Mouse (Mus musculus): ENCODE results near the gene Arvcf. TPM values are rescaled to one million over a fixed set of nuclear protein-coding genes. Genes with fewer than 3 reads are reported as not detected.

Arvcf gene
- polyA plus RNA-seq, 1 experiment from 2014 or later = 23.5 TPM

GRCm38 (mm10) chr16:18333976-18334375 lies 14.0 kb upstream of the Arvcf start:
- DNase-seq (ENCODE audit: low spot score) = no peak
- Histone ChIP-seq H3K27ac (replicated peaks; ENCODE audit: low read depth, low read length) (no peak overlapping the region), H3K4me1 (ENCODE audit: control insufficient read depth, insufficient read depth, low read length) (no peaks in the 10 kb centered on the region), H3K9me3 (ENCODE audit: control insufficient read depth, low read length) (no peaks in the 10 kb centered on the region), H3K9ac (ENCODE audit: low read depth, low read length) (no peak overlapping the region), H3K36me3 (ENCODE audit: control insufficient read depth, insufficient read depth, low read length) (no peaks in the 10 kb centered on the region; the same call in 1 of the 2 replicates), H3K4me2 (ENCODE audit: low read depth, low read length) (no peak overlapping the region), H3K27me3 (replicated peaks; ENCODE audit: control insufficient read depth, insufficient read depth, low read length) (no peaks in the 10 kb centered on the region), H3K4me3 (ENCODE audit: low read depth, low read length) (no peak overlapping the region)
- 88% methylated on average over 3 of the region's 3 CpGs for WGBS
- no peak for ATAC-seq (ENCODE audit: low read depth)

GRCm38 (mm10) chr16:18335981-18336380 lies 12.0 kb upstream of the Arvcf start:
- WGBS = 96% methylated on average over 3 of the region's 3 CpGs
- H3K4me2 ChIP-seq (ENCODE audit: low read depth, low read length) = no peak overlapping the region
- no peak for ATAC-seq (ENCODE audit: low read depth)

GRCm38 (mm10) chr16:18337261-18337660 lies 10.7 kb upstream of the Arvcf start:
- no peak overlapping the region for H3K4me2 ChIP-seq (ENCODE audit: low read depth, low read length)
- DNase-seq (ENCODE audit: low spot score) (no peak), ATAC-seq (ENCODE audit: low read depth) (no peak)
- 89% methylated on average over 4 of the region's 4 CpGs for WGBS
- H3K4me1 ChIP-seq (ENCODE audit: control insufficient read depth, insufficient read depth, low read length) = no peaks in the 10 kb centered on the region
- no peak overlapping the region for H3K4me3 ChIP-seq (ENCODE audit: low read depth, low read length)
- no peaks in the 10 kb centered on the region for H3K9me3 ChIP-seq (ENCODE audit: control insufficient read depth, low read length)
- H3K9ac ChIP-seq (ENCODE audit: low read depth, low read length) = no peak overlapping the region
- no peaks in the 10 kb centered on the region for H3K27me3 ChIP-seq (replicated peaks; ENCODE audit: control insufficient read depth, insufficient read depth, low read length)
- no peak overlapping the region for H3K27ac ChIP-seq (replicated peaks; ENCODE audit: low read depth, low read length)
- no peaks in the 10 kb centered on the region; the same call in 1 of the 2 replicates for H3K36me3 ChIP-seq (ENCODE audit: control insufficient read depth, insufficient read depth, low read length)

More at GRCm38 (mm10) chr16:18335981-18336380, 12.0 kb upstream of the Arvcf start:
- no peaks in the 10 kb centered on the region for H3K9me3 ChIP-seq (ENCODE audit: control insufficient read depth, low read length)
- H3K4me1 ChIP-seq (ENCODE audit: control insufficient read depth, insufficient read depth, low read length) = no peaks in the 10 kb centered on the region
- no peaks in the 10 kb centered on the region; the same call in 1 of the 2 replicates for H3K36me3 ChIP-seq (ENCODE audit: control insufficient read depth, insufficient read depth, low read length)
- no peak overlapping the region for H3K4me3 ChIP-seq (ENCODE audit: low read depth, low read length)
- H3K9ac ChIP-seq (ENCODE audit: low read depth, low read length) = no peak overlapping the region
- H3K27me3 ChIP-seq (replicated peaks; ENCODE audit: control insufficient read depth, insufficient read depth, low read length) = no peaks in the 10 kb centered on the region
- no peak overlapping the region for H3K27ac ChIP-seq (replicated peaks; ENCODE audit: low read depth, low read length)
- DNase-seq (ENCODE audit: low spot score) = no peak

GRCm38 (mm10) chr16:18339866-18340265 lies 8.1 kb upstream of the Arvcf start:
- Histone ChIP-seq H3K27ac (replicated peaks; ENCODE audit: low read depth, low read length) (no peak overlapping the region), H3K9me3 (ENCODE audit: control insufficient read depth, low read length) (no peaks in the 10 kb centered on the region), H3K4me1 (ENCODE audit: control insufficient read depth, insufficient read depth, low read length) (peaks cover 8% of the 10 kb centered on the region), H3K9ac (ENCODE audit: low read depth, low read length) (no peak overlapping the region), H3K36me3 (ENCODE audit: control insufficient read depth, insufficient read depth, low read length) (no peaks in the 10 kb centered on the region; the same call in 1 of the 2 replicates), H3K27me3 (replicated peaks; ENCODE audit: control insufficient read depth, insufficient read depth, low read length) (no peaks in the 10 kb centered on the region), H3K4me3 (ENCODE audit: low read depth, low read length) (no peak overlapping the region), H3K4me2 (ENCODE audit: low read depth, low read length) (no peak overlapping the region)
- ATAC-seq (ENCODE audit: low read depth) (no peak), DNase-seq (ENCODE audit: low spot score) (peak; percentile 35)
- 36% methylated on average over 1 of the region's 1 CpGs for WGBS

- ATAC-seq (ENCODE audit: low read depth) = no peak
Measured at GRCm38 (mm10) chr16:18341605-18342004, 6.4 kb upstream of the Arvcf start.

GRCm38 (mm10) chr16:18342076-18342475 lies 5.9 kb upstream of the Arvcf start:
- ATAC-seq (ENCODE audit: low read depth) (no peak), DNase-seq (ENCODE audit: low spot score) (no peak)
- Histone ChIP-seq H3K4me2 (ENCODE audit: low read depth, low read length) (no peak overlapping the region), H3K9me3 (ENCODE audit: control insufficient read depth, low read length) (no peaks in the 10 kb centered on the region), H3K36me3 (ENCODE audit: control insufficient read depth, insufficient read depth, low read length) (no peaks in the 10 kb centered on the region; the same call in 1 of the 2 replicates), H3K4me3 (ENCODE audit: low read depth, low read length) (no peak overlapping the region), H3K27ac (replicated peaks; ENCODE audit: low read depth, low read length) (no peak overlapping the region), H3K27me3 (replicated peaks; ENCODE audit: control insufficient read depth, insufficient read depth, low read length) (no peaks in the 10 kb centered on the region), H3K9ac (ENCODE audit: low read depth, low read length) (no peak overlapping the region), H3K4me1 (ENCODE audit: control insufficient read depth, insufficient read depth, low read length) (peaks cover 8% of the 10 kb centered on the region)
- 85% methylated on average over 2 of the region's 2 CpGs for WGBS

More at GRCm38 (mm10) chr16:18341605-18342004, 6.4 kb upstream of the Arvcf start:
- no peak overlapping the region for H3K27ac ChIP-seq (replicated peaks; ENCODE audit: low read depth, low read length)
- no peak overlapping the region for H3K9ac ChIP-seq (ENCODE audit: low read depth, low read length)
- H3K9me3 ChIP-seq (ENCODE audit: control insufficient read depth, low read length) = no peaks in the 10 kb centered on the region
- no peak overlapping the region for H3K4me2 ChIP-seq (ENCODE audit: low read depth, low read length)
- H3K36me3 ChIP-seq (ENCODE audit: control insufficient read depth, insufficient read depth, low read length) = no peaks in the 10 kb centered on the region; the same call in 1 of the 2 replicates
- peaks cover 8% of the 10 kb centered on the region for H3K4me1 ChIP-seq (ENCODE audit: control insufficient read depth, insufficient read depth, low read length)
- DNase-seq (ENCODE audit: low spot score) = no peak
- no peak overlapping the region for H3K4me3 ChIP-seq (ENCODE audit: low read depth, low read length)
- WGBS = 87% methylated on average over 8 of the region's 8 CpGs
- no peaks in the 10 kb centered on the region for H3K27me3 ChIP-seq (replicated peaks; ENCODE audit: control insufficient read depth, insufficient read depth, low read length)

GRCm38 (mm10) chr16:18342650-18343570 lies 5.1 kb upstream of the Arvcf start:
- WGBS = 40% methylated on average over 9 of the region's 9 CpGs
- no peaks in the 10 kb centered on the region for H3K27me3 ChIP-seq (replicated peaks; ENCODE audit: control insufficient read depth, insufficient read depth, low read length)
- DNase-seq (ENCODE audit: low spot score) (no peak), ATAC-seq (ENCODE audit: low read depth) (no peak)
- H3K4me1 ChIP-seq (ENCODE audit: control insufficient read depth, insufficient read depth, low read length) = peaks cover 8% of the 10 kb centered on the region
- no peaks in the 10 kb centered on the region for H3K9me3 ChIP-seq (ENCODE audit: control insufficient read depth, low read length)
- no peak overlapping the region for H3K27ac ChIP-seq (replicated peaks; ENCODE audit: low read depth, low read length)
- peak overlapping the region; percentile 67 for H3K9ac ChIP-seq (ENCODE audit: low read depth, low read length)
- H3K4me2 ChIP-seq (ENCODE audit: low read depth, low read length) = peak overlapping the region; percentile 60
- no peaks in the 10 kb centered on the region for H3K36me3 ChIP-seq (ENCODE audit: control insufficient read depth, insufficient read depth, low read length)
- H3K4me3 ChIP-seq (ENCODE audit: low read depth, low read length) = peak overlapping the region; percentile 64

GRCm38 (mm10) chr16:18343778-18344177 lies 4.2 kb upstream of the Arvcf start:
- peak overlapping the region; percentile 67 for H3K9ac ChIP-seq (ENCODE audit: low read depth, low read length)
- peak; percentile 94 for ATAC-seq (ENCODE audit: low read depth)
- peak overlapping the region; percentile 64 for H3K4me3 ChIP-seq (ENCODE audit: low read depth, low read length)
- 0 out of 2 replicates have a peak, but pooled peaks cover 7% of the 10 kb centered on the region for H3K27me3 ChIP-seq (replicated peaks; ENCODE audit: control insufficient read depth, insufficient read depth, low read length)
- DNase-seq (ENCODE audit: low spot score) = peak; percentile 97
- H3K4me2 ChIP-seq (ENCODE audit: low read depth, low read length) = peak overlapping the region; percentile 60
- 0% methylated on average over 29 of the region's 38 CpGs for WGBS
- peaks cover 8% of the 10 kb centered on the region for H3K4me1 ChIP-seq (ENCODE audit: control insufficient read depth, insufficient read depth, low read length)
- no peaks in the 10 kb centered on the region for H3K36me3 ChIP-seq (ENCODE audit: control insufficient read depth, insufficient read depth, low read length)
- H3K27ac ChIP-seq (replicated peaks; ENCODE audit: low read depth, low read length) = no peak overlapping the region
- no peaks in the 10 kb centered on the region for H3K9me3 ChIP-seq (ENCODE audit: control insufficient read depth, low read length)
